Comparison of ENCODE assay signal across 21 mouse cellular contexts in the genomic region with DNA sequence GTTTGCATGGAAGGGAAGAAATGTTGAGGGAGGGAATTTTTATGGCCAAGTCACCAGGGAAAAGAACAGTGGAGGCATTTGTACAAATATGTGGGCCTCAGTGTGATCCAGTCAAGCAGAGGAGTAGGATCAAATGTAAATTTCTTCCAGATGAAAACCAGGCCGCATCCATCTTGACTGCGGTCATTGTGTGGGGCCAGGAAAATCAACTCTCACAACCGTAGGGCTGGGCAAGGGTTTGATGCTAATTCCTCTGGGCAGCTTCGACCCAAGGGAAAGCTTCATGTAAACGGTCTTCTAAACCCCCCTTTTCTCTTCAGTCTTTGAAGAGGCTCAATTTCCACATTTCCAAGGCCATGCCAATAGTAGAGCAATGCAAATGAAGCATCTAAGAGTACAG.
DNase-seq lines count a peak whose midpoint lies in the region; ATAC-seq and TF ChIP-seq lines count a peak whose summit lies in the region.
"Had no signal": no experiment of that assay in that cellular context is flagged by ENCODE, and none has a peak within 500 bp of the region (broad histone marks: within the 10 kb centered on the region; RNA-seq: fewer than 3 reads in every experiment).

No protein-coding gene starts in this region.

- 0 out of 2 replicates have a peak, but pooled peaks cover 1% of the 10 kb centered on the region for H3K27me3 ChIP-seq in ES-Bruce4 (ENCODE audit: control insufficient read depth, insufficient read depth, low read length, poor library complexity, severe bottlenecking)
- H3K27me3 ChIP-seq in embryonic facial prominence, embryonic 11.5 days (ENCODE audit: control insufficient read depth, insufficient read depth, low read length): no peaks in the 10 kb centered on the region
- H3K27me3 ChIP-seq in embryonic facial prominence, embryonic 15.5 days: no peaks in the 10 kb centered on the region
- H3K27me3 ChIP-seq: forebrain, embryonic 13.5 days; heart, embryonic 12.5 days had no signal

- H3K9ac ChIP-seq in ES-Bruce4 (ENCODE audit: low read depth, poor library complexity, severe bottlenecking): no peak overlapping the region
- no peak overlapping the region for H3K9ac ChIP-seq in embryonic facial prominence, embryonic 11.5 days (replicated peaks; ENCODE audit: low read length)
- no peak overlapping the region for H3K9ac ChIP-seq in embryonic facial prominence, embryonic 15.5 days
- H3K9ac ChIP-seq: forebrain, embryonic 13.5 days; forebrain, postnatal 0 days; heart, embryonic 12.5 days had no signal

- whole genome bisulfite sequencing in embryonic facial prominence, embryonic 11.5 days: 47% methylated on average over 5 of the region's 5 CpGs
- WGBS in embryonic facial prominence, embryonic 15.5 days: 43% methylated on average over 5 of the region's 5 CpGs

- H3K4me2 ChIP-seq in embryonic facial prominence, embryonic 11.5 days (ENCODE audit: low read depth, low read length): no peak overlapping the region
- H3K4me2 ChIP-seq in embryonic facial prominence, embryonic 15.5 days (replicated peaks): no peak overlapping the region
- H3K4me2 ChIP-seq: forebrain, embryonic 13.5 days; heart, embryonic 12.5 days had no signal

- no peaks in the 10 kb centered on the region for H3K9me3 ChIP-seq in ES-Bruce4 (replicated peaks; ENCODE audit: control insufficient read depth, insufficient read depth, low read length, poor library complexity, severe bottlenecking)
- no peaks in the 10 kb centered on the region for H3K9me3 ChIP-seq in embryonic facial prominence, embryonic 11.5 days (replicated peaks; ENCODE audit: control insufficient read depth, low read length)
- no peaks in the 10 kb centered on the region for H3K9me3 ChIP-seq in embryonic facial prominence, embryonic 15.5 days (replicated peaks)
- H3K9me3 ChIP-seq: forebrain, embryonic 13.5 days; heart, embryonic 12.5 days had no signal

- H3K27ac ChIP-seq in ES-Bruce4 (ENCODE audit: insufficient read depth, low read length): peak overlapping the region; percentile 60
- no peak overlapping the region for H3K27ac ChIP-seq in embryonic facial prominence, embryonic 11.5 days (replicated peaks; ENCODE audit: low read depth, low read length)
- H3K27ac ChIP-seq in embryonic facial prominence, embryonic 15.5 days (replicated peaks): peak overlapping the region; percentile 53; the same call in 1 of the 2 replicates
- H3K27ac ChIP-seq: forebrain, embryonic 13.5 days; gastrocnemius, adult 2 months had no signal

- peak; percentile 52; the same call in 1 of the 2 replicates for ATAC-seq in embryonic facial prominence, embryonic 11.5 days (replicated peaks; ENCODE audit: insufficient number of reproducible peaks, low FRiP score, low TSS enrichment, low read depth)
- peak; percentile 84 for ATAC-seq in embryonic facial prominence, embryonic 15.5 days (ENCODE audit: insufficient number of reproducible peaks, low FRiP score, low TSS enrichment, low read depth)
- no peak for ATAC-seq in frontal cortex, adult (ENCODE audit: low TSS enrichment)
- ATAC-seq: forebrain, embryonic 13.5 days; forebrain, postnatal 0 days; hindbrain, embryonic 16.5 days; inflammation-experienced regulatory T-cells, adult 6 months had no signal

- TF ChIP-seq CTCF in ES-Bruce4 (IDR thresholded peaks at IDR 0.05; ENCODE audit: low read depth, low read length): no peak

- DNase-seq in embryo, embryonic 11 days: peak; percentile 15
- no peak for DNase-seq in embryo, embryonic 10 days (ENCODE audit: low spot score)
- DNase-seq in embryonic facial prominence, embryonic 11.5 days (ENCODE audit: low spot score): peak; percentile 79
- no peak for DNase-seq in lung, postnatal 14 days
- DNase-seq in neural tube, embryonic 10.5 days (ENCODE audit: extremely low spot score, low spot score): no peak
- DNase-seq: adrenal gland, adult 2 months; adrenal gland, postnatal 25 days; cerebellum, adult 18-20 months; cerebellum, adult 9-11 months; cerebellum, postnatal 36 days; forebrain, postnatal 0 days; gastrocnemius, adult 2 months; gastrocnemius, postnatal 25 days; kidney, adult 11 months had no signal

- no peaks in the 10 kb centered on the region for H3K4me1 ChIP-seq in ES-Bruce4 (ENCODE audit: control insufficient read depth, insufficient read depth, low read length)
- H3K4me1 ChIP-seq in embryonic facial prominence, embryonic 11.5 days (ENCODE audit: control insufficient read depth, insufficient read depth, low read length): no peaks in the 10 kb centered on the region
- 0 out of 2 replicates have a peak, but pooled peaks cover 3% of the 10 kb centered on the region for H3K4me1 ChIP-seq in embryonic facial prominence, embryonic 15.5 days
- H3K4me1 ChIP-seq: forebrain, embryonic 13.5 days; heart, embryonic 12.5 days had no signal

- no peak for TF ChIP-seq EP300 in ES-Bruce4 (IDR thresholded peaks at IDR 0.05; ENCODE audit: insufficient read depth, low read depth, low read length)

- no peak overlapping the region for H3K4me3 ChIP-seq in ES-Bruce4 (ENCODE audit: low read depth, low read length)
- no peak overlapping the region for H3K4me3 ChIP-seq in embryonic facial prominence, embryonic 11.5 days (ENCODE audit: low read depth, low read length)
- H3K4me3 ChIP-seq in embryonic facial prominence, embryonic 15.5 days (replicated peaks): no peak overlapping the region
- H3K4me3 ChIP-seq: forebrain, embryonic 13.5 days; gastrocnemius, adult 2 months; heart, embryonic 12.5 days had no signal

- no peak for TF ChIP-seq POLR2A in ES-Bruce4 (IDR thresholded peaks at IDR 0.05; ENCODE audit: insufficient read depth, low read length)

- H3K36me3 ChIP-seq in ES-Bruce4 (ENCODE audit: control insufficient read depth, insufficient read depth, low read length, poor library complexity, severe bottlenecking): no peaks in the 10 kb centered on the region
- no peaks in the 10 kb centered on the region for H3K36me3 ChIP-seq in embryonic facial prominence, embryonic 11.5 days (replicated peaks; ENCODE audit: control insufficient read depth, insufficient read depth, low read depth, low read length)
- H3K36me3 ChIP-seq in embryonic facial prominence, embryonic 15.5 days: no peaks in the 10 kb centered on the region
- H3K36me3 ChIP-seq: heart, embryonic 12.5 days had no signal

Comparison
In these comparisons a context has a peak if more than half of its experiments do, and no peak if none do; other contexts are left out.
1. DNase-seq: peak in embryo, embryonic 11 days (single experiment) and embryonic facial prominence, embryonic 11.5 days (single experiment); none in embryo, embryonic 10 days (single experiment), lung, postnatal 14 days (single experiment) and neural tube, embryonic 10.5 days (single experiment).